Mouse (Mus musculus) induced T-regulatory cell, adult 2 months (primary cell): ENCODE measurements at regions not wholly inside any gene's neighbourhood (a gene's known extent, or its start where the extent isn't known, plus 50 kb on each side); places are given as distances from the start of the nearest gene placed in this dataset.
"Not testable (repeated sequence)": the region's sequence is repeated elsewhere in the genome, so short reads cannot be mapped to it uniquely, and the experiment has no call there.

Source experiments
- DNase-seq: peaks from one replicate; pipeline ENCODE4 v3.0.0-alpha.2; 2012; ENCODE audit warnings: low read depth

DNA sequence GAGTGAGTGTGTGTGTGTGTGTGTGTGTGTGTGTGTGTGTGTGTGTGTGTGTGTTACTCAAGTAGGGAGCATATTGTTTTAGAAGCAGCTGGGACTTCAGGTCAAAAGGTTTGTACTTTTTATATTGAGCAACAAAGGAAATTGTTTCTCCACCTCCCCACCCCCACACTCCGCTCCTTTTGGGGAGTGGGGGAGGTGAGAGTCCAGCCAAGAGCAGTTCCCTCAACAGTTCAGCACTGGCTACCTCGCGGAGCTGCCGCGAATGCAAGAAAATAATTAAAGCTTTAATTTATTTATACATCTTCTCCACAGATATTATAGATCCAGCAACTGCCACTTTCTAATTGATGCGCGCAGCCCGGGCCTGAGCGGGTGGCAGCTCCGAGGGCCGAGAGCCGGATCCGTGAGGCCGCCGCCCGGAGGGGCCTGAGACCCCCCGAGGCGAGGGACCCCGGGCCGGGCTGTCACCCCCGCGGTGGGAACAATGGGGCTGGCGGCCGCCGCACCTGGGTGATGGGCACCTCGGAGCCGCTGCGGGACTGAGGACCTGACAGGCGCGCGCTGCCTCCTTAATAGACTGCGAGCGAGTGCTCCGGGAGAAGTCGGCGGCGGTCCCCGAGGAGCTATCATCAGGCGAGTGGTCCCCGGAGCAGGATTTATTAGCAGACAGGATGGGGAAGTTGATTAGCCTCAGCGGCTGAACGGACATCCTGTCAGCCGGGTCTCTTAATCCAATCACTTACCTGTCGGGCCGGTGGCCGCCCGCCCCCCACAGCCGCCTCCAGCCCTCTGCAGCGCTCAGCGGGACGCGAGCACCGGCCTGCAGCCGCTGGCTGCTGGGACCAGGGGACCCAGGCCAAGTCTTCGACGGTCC lies 124.4 kb downstream of the Melk start:
- DNase-seq: no peak

DNA sequence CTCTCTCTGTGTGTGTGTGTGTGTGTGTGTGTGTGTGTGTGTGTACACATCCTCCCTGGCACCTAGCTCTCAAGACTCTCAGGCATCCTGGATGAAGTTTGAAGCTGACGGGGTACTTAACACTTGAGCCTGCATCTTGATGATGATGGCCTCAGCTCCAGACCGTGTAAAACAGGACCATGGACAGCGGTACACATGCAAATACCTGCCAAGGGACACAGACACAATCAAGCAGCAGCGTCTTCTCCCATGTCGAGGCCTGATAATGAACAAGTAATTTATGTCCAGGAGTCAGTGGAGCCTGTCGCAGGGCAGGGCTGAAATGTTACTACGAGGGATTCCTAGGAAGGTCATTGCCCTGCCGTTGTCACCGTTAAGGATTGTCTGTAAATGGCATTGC lies 133.9 kb downstream of the Melk start:
- peak; percentile 22 for DNase-seq

DNA sequence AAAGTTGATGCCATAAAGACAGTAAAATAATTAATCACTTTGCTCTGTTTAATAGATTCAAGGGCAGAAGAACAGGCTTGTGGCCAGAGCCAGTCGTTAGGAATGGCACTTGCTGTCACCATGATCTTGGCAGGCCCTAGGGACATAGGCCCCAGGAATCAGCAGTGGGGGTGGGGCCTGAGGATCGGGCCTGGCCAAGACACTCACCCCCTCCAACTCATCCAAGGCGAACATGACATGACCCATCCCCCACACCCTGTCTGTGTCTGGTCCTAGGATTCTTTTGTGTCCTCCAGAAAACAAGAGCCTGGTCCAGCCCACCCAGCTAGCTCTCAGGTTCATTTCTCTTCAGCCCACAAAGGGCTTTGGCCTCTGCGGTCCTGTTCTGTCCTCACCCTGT lies 144.8 kb downstream of the Melk start:
- DNase-seq: no peak

DNA sequence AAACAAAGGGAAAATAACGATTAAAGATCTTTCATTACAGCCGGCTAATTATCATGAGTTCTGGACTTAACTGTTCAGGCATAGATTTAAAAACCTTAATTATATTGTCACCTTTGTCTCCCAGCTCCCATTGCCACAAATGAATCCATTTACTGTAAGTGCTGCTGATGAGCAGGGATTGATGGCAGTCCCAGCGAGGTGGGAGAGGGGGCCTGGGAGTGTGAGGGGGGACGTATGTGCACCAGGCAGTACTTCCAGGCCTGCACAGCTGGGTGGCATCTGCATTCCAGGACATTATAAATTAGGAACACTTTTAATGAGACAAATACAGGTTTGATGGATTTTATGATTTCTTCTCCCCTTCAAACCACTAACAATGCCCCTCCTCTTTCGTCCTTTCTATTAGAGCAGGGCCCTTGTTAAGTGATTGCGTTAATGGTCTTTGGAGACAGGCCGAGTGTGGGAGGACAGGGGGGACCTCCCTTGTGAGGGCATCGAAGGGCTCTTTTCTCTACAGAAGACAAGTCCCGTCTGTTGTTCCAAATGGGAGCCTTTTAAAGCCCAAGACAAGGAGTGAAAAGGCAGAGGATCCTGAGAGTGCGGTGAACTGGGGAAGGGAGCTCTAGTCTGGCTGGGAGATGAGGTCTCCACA lies 150.3 kb downstream of the Melk start:
- DNase-seq: no peak

DNA sequence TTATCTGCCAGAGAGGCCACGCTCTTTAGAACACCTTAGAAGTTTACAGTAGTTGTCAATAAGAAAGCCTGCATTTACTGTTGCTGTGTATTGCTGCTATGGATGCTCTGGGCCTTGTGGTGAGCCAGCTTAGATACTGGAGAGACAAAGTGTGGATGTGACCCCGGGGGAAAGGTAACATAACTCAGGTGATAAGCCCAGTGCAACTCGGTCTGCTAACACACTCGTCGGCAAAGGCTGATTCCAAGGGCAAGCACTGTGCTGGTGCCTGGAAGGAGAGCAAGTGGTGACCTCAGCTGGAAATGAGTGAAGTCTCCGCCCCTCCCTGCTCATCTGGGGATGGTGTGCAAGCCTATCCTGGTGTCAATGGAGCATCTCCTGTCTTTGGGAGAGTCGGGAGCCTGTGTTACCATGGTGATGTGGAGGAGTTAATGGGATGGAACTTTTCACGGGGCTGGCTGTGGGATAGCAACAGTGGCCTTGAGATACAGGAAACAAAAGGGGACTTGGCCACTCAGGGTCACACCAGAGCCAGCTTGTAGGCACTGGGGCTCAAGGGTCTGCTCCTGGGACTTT lies 151.5 kb downstream of the Melk start:
- no peak for DNase-seq

DNA sequence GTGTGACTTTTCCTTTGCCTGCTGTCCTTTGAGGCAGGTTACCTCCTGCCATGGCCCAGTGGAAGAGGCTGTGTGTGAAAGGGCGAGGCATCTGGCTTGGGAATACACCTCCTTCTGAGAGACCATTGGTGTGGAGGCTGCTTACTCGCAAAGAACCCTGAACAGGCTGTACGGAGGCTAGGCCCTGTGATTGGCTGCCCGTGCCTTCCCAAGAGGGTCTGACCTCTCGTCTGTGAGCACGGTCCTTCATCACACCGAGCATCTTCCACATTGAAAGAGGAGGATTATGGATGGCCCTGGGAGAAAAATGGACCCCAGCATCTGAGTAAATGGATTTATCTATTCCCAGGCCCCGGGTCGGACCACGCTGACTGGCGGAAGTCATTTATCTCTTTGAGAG lies 152.9 kb downstream of the Melk start:
- DNase-seq: no peak

DNA sequence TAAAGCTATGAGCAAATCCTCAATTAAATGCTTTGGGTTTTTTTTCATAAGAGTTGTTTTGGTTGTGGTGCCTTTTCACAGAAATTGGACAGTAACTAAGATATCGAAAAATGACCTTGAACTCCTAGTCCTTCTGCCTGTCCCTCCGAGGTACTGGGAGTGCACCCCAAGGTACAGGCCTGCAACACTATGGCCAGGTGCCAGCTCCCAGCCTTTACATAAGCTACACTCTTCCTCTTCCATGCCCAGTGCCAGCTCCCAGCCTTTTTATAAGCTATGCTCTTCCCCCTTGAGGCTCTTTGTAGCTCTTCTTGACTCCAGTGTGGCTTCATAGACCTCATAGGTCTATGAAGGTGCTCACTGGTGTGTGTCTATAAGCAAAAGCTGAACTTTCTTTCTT lies 155.2 kb downstream of the Melk start:
- no peak for DNase-seq

DNA sequence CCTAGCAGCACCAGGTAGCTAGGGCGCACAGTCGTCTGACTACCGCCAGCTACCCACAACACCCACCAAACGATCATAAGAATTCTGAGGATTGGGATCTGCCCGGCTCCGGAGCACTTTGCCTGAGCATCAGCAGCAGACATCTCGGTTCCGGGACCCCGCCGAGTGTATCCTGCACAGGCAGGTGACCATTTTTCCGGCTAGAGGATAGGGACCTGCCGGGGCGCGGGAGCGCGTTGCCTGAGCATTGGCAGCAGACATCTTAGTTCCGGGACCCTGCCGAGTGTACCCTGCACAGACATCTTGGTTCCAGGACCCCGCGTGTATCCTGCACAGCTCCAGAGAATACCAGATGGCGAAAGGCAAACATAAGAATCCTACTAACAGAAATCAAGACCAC lies 172.8 kb downstream of the Melk start:
- DNase-seq: not testable (repeated sequence)
